Mouse (Mus musculus) left cerebral cortex, adult 18-20 months (tissue): ENCODE results near the gene Prkcq. TPM values are rescaled to one million over a fixed set of nuclear protein-coding genes. Genes with fewer than 3 reads are reported as not detected.

Experiments
- DNase-seq, 2 experiments: peaks; one replicate each; pipeline ENCODE4 v3.0.0; 2021 to 2022; ENCODE audit warnings: low spot score in 2 of 2, mixed read lengths in 1 of 2
- total RNA-seq, 2 experiments: library from RNA; stranded (reverse); gene quantifications; 2 replicates each; pipeline ENCODE4 v1.2.3; 2021

The Prkcq gene
- total RNA-seq, 2 experiments from 2014 or later = 5.7 to 5.9 TPM

- no peak for DNase-seq
Measured at GRCm38 (mm10) chr2:11183991-11184390, 12.1 kb downstream of the Prkcq start.

- DNase-seq = no peak
Measured at GRCm38 (mm10) chr2:11186586-11186985, 14.7 kb downstream of the Prkcq start.

- no peak for DNase-seq
Measured at GRCm38 (mm10) chr2:11187166-11187565, 15.3 kb downstream of the Prkcq start.

GRCm38 (mm10) chr2:11188279-11188678 is 16.4 kb downstream of the Prkcq start:
- DNase-seq = no peak

DNA sequence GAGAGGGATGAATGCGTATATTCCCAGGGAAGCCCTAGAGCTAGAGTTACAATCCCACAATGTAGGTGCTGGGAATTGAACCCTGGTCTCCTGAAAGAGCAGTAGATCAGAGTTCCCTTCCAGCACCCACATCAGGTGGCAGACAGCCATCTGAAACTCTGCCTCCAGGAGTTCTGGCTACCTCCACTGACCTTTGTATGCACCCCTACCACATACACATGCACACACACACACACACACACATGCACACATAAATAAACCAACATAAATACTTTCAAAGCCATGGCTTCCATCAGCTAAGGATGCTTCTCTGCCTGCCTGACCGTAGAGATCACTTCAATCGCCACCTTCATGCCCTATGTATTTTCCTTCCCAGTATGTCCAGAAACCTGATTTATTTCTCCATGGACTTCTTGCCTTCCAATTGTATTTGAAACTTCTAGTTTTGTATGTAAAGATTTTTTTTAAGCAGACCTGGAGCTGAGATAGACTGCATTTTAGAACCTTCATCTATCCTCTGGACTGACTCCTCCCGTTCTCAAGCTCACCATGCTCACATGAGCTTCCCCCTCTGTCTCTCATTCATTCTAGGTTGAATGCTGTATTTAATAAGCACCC is 17.4 kb downstream of the Prkcq start:
- DNase-seq = no peak

DNA sequence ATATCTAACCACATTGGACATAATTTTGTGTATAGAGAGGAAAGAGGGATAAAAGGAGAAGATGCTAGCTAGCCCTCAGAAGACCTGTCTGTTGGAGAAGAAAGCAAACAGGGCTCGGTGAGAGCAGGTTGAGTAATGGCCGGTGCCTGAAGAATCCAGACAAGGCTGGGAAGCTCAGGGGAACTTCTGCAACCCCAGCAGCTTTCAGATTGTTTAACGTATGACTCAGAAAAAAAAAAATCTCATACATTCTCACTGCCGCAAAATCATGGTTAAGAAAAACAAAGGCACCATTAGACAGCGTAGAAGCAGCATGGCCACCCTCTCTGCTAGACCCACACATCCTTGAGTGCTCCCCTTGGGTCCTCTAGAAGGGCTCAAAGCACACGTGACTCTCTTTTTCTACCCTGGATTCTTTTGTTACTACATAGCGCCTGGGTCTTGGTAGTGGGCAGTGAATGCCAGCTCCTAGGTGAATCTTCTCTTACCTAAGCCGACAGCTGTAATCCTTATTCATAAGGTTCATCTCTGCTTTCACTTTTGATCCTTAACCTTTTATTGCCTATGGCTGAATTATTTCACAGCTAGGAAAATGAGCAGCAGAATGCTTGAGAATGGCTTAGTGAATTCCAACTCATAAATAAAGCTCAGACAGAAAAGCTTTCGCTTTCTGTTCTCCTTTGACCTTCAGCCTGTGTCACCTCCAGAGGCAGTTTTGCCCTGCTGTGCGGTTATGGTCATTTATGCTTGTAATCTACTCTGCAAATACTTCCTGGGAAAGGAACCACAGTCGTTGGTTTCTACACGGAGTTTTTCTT is 20.6 kb downstream of the Prkcq start:
- no peak for DNase-seq

DNA sequence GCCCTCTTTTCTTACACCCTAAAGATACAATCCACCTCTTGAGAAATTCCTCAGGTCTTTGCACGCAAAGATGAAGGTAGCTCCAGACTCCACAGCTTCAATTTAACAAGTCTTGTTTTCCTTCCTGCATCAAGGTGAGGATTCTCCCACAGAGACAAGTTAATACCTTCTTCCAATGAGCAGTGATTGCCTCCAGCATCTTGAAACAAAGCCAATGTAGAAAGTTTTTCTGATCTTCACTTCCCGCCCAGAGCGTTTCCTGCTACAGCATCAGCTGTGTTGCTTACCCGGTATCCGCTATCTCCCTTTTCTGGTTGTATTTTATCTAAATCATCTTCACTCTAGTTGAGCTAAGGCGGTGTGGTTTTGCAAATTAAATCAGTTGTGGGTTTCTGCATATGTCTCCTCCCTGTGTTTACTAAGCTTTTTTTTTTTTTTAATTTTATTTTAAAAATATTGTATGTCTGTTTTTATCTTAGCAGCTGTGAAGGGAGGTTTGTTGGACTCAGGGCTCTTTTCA is 21.3 kb downstream of the Prkcq start:
- DNase-seq = no peak

GRCm38 (mm10) chr2:11194732-11195340 is 22.9 kb downstream of the Prkcq start:
- no peak for DNase-seq

- no peak for DNase-seq
Measured at GRCm38 (mm10) chr2:11196071-11196470, 24.2 kb downstream of the Prkcq start.

GRCm38 (mm10) chr2:11196952-11197559 is 25.1 kb downstream of the Prkcq start:
- DNase-seq = no peak

DNA sequence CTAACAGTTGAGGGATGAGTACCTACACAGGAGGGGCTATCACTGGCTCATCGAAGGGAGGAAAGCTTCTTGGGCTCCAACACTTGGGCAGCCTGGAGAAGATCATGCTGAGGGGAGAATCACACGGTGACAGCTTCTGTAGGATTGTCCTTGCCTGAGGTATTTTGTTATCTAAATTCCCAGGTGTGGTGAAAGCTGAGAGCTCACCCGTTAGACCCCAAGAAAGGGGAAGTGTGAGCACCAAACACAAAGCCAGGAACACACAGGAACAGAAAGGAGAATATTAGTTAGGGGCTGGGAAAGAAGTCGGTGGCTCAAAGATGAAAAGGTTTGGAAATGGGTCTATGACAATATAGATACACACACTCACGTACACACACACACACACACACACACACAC is 27.7 kb downstream of the Prkcq start:
- DNase-seq = no peak

GRCm38 (mm10) chr2:11202841-11203240 is 30.9 kb downstream of the Prkcq start:
- DNase-seq = no peak

GRCm38 (mm10) chr2:11203261-11203660 is 31.4 kb downstream of the Prkcq start:
- no peak for DNase-seq

DNA sequence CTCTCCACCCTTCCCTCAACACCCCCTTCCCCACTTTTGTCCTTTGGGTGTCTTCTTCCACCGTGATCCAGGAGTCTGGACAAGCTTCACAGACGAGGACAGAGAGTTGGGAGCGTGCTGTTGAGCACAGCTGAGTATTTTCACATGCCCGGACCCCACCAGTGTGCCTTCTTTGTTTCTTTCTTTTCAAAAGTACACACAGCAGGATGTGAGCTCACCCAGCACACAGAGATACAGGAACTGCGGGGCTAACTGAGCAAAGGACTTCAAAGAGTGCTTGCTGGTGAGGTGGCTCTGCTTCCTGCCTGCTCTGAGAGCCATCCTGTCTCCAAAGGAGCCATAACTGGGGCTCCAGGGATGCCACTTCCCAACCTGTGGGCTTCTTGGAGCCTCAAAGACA is 32.3 kb downstream of the Prkcq start:
- no peak for DNase-seq

DNA sequence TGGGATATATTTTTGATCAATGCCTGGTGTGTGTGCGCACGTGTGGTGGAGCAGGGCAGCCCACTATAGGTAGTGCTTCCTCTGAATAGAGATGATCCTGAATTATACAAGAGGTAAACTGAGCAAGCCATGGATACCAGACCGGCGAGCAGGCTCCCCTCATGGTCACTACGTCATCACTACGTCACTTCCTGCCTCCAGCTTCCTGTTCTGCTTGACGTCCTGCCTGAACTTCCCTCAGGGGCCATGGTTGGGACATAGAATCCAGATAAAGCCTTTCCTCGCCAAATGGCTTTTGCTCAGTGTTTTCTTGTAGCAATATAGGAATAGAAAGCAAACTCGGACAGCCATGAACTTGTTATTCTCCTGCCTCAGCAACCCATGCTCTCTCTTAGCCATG is 33.1 kb downstream of the Prkcq start:
- DNase-seq = no peak

- no peak for DNase-seq
Measured at GRCm38 (mm10) chr2:11205720-11206119, 33.8 kb downstream of the Prkcq start.

DNA sequence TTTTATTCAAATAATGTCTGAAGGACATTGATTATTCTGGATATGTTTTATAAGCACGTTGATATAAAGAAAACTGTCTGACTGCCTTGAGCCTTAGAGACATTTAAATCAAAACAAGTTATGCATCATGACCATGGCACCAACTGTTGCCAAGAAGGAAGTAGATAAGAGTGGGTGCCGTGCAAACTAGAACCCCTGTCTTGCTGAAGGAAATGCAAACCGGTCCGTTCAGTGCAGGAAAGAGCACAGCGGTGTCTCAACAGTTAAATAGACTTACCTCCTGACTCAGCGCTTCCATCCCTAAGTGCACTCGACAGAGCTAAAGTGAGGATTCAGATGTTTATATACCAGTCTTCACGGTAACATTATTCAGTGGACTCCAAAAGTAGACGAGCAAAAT is 36.4 kb downstream of the Prkcq start:
- no peak for DNase-seq

- DNase-seq = no peak
Measured at GRCm38 (mm10) chr2:11209335-11209734, 37.4 kb downstream of the Prkcq start.

- DNase-seq = no peak
Measured at GRCm38 (mm10) chr2:11210241-11210916, 38.5 kb downstream of the Prkcq start.

DNA sequence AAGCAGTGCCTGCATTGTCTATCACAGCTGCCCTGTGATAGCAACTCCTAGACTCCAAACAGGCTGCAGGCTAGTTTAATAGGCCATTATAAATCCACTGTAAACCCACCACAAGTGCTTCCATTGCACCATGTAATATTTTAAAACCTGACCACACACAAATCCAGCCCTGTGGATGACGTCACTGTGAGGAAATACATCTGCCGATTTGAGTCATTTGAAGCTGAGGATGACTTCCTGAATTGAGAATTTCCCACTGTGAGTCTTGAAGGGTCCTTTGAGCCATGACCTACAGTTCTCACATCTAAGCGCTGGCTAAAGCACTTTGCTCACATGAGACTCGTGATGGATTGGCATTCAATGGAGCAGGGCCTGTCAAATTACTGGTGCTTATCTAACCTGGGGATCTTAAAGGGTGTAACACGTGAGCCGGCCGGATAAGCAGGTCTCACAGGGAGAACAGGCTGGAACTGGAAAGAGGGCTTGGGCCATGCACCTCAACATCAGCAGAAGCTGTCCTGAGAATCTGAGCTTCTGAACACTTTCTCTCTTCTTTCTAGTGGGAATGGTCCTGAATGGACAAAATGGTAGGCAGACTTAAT is 40.2 kb downstream of the Prkcq start:
- DNase-seq = no peak

DNA sequence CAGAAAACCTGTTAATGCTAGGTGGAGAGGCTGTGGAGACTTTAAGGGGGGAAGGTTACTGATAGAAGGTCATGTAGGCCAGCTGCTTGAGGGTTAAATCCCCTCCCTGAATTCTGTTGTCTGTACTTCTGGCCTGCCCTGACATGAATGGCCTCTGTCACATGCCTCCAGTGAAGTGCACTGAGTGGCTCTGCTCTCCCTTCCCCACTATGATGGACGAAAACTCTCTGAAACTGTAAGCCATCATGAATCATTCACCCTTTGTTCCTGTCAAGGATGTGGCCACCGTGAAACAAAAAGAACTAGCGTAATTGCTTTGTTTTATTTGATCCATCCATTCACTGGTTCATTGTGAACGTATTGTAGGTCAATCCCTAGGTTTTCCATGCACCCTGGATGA is 44.5 kb downstream of the Prkcq start:
- no peak for DNase-seq
